Mouse (Mus musculus) heart, embryonic 12.5 days (tissue): ENCODE results near the gene Cdsn. TPM values are rescaled to one million over a fixed set of nuclear protein-coding genes. Genes with fewer than 3 reads are reported as not detected.

Source experiments
- ATAC-seq: fragments of 200-750 bp; cut with Nextera tagmentation; 2 replicates; pipeline ENCODE4 v1.8.0; 2017; ENCODE audit warnings: moderate TSS enrichment, moderate library complexity; ENCODE audit not compliant: insufficient number of reproducible peaks, low FRiP score
- H3K27ac ChIP-seq: fragments of 300-500 bp; sonication (generic); 2 replicates; pipeline ENCODE4 v1.5.1; 2016; ENCODE audit warnings: mild to moderate bottlenecking, moderate library complexity; ENCODE audit not compliant: poor library complexity, severe bottlenecking
- H3K27me3 ChIP-seq: fragments of 300-500 bp; sonication (generic); replicated peaks from 2 replicates; pipeline ENCODE4 v1.6.1; 2016; ENCODE audit warnings: mild to moderate bottlenecking, moderate library complexity
- H3K36me3 ChIP-seq: fragments of 300-500 bp; sonication (generic); 2 replicates; pipeline ENCODE4 v1.6.1; 2016; ENCODE audit warnings: mild to moderate bottlenecking, moderate library complexity
- H3K4me1 ChIP-seq: fragments of 300-500 bp; sonication (generic); replicated peaks from 2 replicates; pipeline ENCODE4 v1.6.1; 2016; ENCODE audit warnings: mild to moderate bottlenecking
- H3K4me2 ChIP-seq: fragments of 300-500 bp; sonication (generic); 2 replicates; pipeline ENCODE4 v1.6.1; 2016; ENCODE audit warnings: mild to moderate bottlenecking, moderate library complexity
- H3K4me3 ChIP-seq: fragments of 300-500 bp; sonication (generic); 2 replicates; pipeline ENCODE4 v1.5.1; 2016; ENCODE audit warnings: mild to moderate bottlenecking
- H3K9ac ChIP-seq: fragments of 300-500 bp; sonication (generic); 2 replicates; pipeline ENCODE4 v1.6.1; 2016; ENCODE audit warnings: mild to moderate bottlenecking, moderate library complexity
- H3K9me3 ChIP-seq: fragments of 300-500 bp; sonication (generic); replicated peaks from 2 replicates; pipeline ENCODE4 v1.6.1; 2016; ENCODE audit warnings: mild to moderate bottlenecking, moderate library complexity
- WGBS: fragments of 180-500 bp; shearing (Covaris S2); methylation state at CpG from one replicate; pipeline ENCODE4 v1.1.7; 2016; 5-methylcytosine and 5-hydroxymethylcytosine counted together
- polyA plus RNA-seq: library from polyadenylated mRNA; unstranded; fragments of >200 nt; fragmentation: Nextera tagmentation; extraction: Ambion mirVana; gene quantifications from 2 replicates; pipeline ENCODE4 v1.2.1, GENCODE M21; 2016

Cdsn gene
- polyA plus RNA-seq, 1 experiment from 2014 or later = 0.46 TPM

DNA sequence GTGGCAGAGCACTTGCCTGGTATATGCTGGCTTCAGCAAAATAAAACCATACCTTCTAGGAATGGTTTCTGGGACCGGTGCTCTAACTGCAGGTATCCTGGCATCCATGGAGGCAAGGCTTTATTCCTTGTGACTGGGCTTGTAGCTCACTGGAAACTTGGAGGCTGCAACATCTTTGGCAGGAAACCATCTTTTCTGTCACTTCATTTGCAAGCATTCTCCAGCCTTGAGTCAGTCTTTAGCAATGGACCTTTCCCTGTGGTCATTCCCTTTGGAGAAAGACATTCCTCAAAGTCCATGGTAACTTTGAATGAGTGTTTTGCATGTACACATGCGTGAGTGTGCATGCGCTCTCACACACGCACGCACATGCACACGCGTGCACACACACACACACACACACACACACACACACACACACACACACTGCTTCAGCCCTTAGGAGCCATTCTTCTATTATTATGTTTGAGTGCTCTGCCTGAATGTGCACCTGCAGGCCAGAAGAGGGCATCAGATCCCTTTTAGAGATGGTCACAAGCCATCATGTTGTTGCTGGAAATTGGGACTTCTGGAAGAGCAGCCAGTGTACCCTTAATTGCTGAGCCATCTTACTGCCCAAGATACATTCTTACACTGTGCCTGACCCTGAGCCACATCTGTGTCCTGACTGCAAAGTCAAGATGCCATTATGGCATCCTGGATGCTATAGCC, 38.9 kb upstream of the Cdsn start:
- Histone ChIP-seq H3K27ac (no peak overlapping the region), H3K36me3 (peaks cover 18% of the 10 kb centered on the region), H3K4me3 (no peak overlapping the region), H3K27me3 (peaks cover 15% of the 10 kb centered on the region), H3K9ac (no peak overlapping the region), H3K9me3 (no peaks in the 10 kb centered on the region), H3K4me1 (peaks cover 37% of the 10 kb centered on the region), H3K4me2 (no peak overlapping the region)
- no peak for ATAC-seq
- 87% methylated on average over 7 of the region's 7 CpGs for WGBS

GRCm38 (mm10) chr17:35513886-35514285, 38.0 kb upstream of the Cdsn start:
- Histone ChIP-seq H3K9me3 (no peaks in the 10 kb centered on the region), H3K27ac (no peak overlapping the region), H3K27me3 (peaks cover 10% of the 10 kb centered on the region), H3K4me3 (no peak overlapping the region), H3K4me1 (peaks cover 37% of the 10 kb centered on the region), H3K4me2 (peak overlapping the region; percentile 71), H3K9ac (peak overlapping the region; percentile 62; the same call in 1 of the 2 replicates), H3K36me3 (peaks cover 18% of the 10 kb centered on the region)
- WGBS = 9% methylated on average over 2 of the region's 2 CpGs
- no peak for ATAC-seq

DNA sequence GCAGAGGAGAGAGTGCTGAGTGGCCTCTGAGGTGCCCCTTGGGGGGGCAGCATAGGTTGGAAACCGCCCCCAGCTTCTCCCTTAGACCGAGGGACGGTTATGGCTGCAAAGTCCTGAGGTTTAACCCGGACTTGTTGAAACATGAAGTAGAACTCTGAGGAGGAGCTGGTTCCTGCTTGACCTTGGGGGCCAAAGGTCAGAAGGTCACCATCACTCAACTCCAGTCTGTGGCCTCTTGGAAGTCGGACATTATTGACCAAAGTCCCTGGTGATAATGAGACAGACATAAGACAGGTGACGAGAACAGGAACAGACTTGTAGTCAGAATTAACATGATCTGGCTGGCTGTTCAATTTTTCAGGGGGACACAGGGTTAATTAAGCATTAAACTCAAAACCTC, 37.2 kb upstream of the Cdsn start:
- peak overlapping the region; percentile 62 for H3K9ac ChIP-seq
- H3K27me3 ChIP-seq = peaks cover 4% of the 10 kb centered on the region; the same call in 1 of the 2 replicates
- H3K4me2 ChIP-seq = peak overlapping the region; percentile 71
- H3K27ac ChIP-seq = no peak overlapping the region
- H3K36me3 ChIP-seq = peaks cover 18% of the 10 kb centered on the region
- 64% methylated on average over 6 of the region's 6 CpGs for WGBS
- H3K9me3 ChIP-seq = no peaks in the 10 kb centered on the region
- 0 out of 2 replicates have a peak overlapping the region, but pooled peaks have one; percentile 64 for H3K4me3 ChIP-seq
- H3K4me1 ChIP-seq = peaks cover 29% of the 10 kb centered on the region
- ATAC-seq = no peak

DNA sequence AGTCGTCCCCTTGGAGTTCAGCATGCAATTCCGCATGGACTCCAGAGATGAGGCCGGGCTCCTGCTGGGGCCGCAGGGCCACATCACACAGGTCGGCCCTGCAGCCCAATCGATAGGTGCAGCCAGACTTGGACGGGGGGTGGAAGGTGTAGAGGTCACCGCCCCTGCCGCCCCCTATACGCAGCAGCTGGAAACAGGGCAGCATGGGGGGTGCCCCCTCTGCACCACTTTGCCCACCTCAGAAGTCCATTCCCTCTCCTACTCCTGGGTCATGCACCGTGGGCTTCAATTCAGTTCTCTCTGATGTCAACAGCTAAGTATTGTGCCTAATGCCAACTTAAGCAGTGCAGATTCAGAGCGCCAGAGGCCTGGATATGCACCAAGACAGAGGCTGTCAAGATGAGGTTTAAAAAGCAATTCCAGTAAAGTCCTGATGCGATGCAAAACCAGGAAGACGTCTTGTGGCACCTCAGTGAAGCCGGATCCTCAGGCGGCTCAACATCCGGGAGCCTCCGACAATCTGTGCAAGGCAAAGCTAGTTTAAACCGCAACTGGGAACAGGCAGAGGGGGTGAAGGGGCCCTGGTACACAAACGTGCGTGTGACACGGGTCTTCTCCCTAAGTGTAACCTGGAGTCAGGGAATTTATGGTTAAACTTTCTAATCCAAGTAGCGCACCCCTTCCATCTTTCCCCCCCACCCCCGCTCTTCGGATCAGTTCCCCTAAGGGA, 35.9 kb upstream of the Cdsn start:
- Histone ChIP-seq H3K9ac (peak overlapping the region; percentile 62), H3K4me1 (peaks cover 27% of the 10 kb centered on the region), H3K4me3 (peak overlapping the region; percentile 64), H3K4me2 (peak overlapping the region; percentile 71), H3K9me3 (no peaks in the 10 kb centered on the region), H3K36me3 (peaks cover 21% of the 10 kb centered on the region), H3K27me3 (no peaks in the 10 kb centered on the region), H3K27ac (0 out of 2 replicates have a peak overlapping the region, but pooled peaks have one; percentile 5)
- ATAC-seq = peak; percentile 8; the same call in 1 of the 2 replicates
- WGBS = 7% methylated on average over 25 of the region's 25 CpGs

DNA sequence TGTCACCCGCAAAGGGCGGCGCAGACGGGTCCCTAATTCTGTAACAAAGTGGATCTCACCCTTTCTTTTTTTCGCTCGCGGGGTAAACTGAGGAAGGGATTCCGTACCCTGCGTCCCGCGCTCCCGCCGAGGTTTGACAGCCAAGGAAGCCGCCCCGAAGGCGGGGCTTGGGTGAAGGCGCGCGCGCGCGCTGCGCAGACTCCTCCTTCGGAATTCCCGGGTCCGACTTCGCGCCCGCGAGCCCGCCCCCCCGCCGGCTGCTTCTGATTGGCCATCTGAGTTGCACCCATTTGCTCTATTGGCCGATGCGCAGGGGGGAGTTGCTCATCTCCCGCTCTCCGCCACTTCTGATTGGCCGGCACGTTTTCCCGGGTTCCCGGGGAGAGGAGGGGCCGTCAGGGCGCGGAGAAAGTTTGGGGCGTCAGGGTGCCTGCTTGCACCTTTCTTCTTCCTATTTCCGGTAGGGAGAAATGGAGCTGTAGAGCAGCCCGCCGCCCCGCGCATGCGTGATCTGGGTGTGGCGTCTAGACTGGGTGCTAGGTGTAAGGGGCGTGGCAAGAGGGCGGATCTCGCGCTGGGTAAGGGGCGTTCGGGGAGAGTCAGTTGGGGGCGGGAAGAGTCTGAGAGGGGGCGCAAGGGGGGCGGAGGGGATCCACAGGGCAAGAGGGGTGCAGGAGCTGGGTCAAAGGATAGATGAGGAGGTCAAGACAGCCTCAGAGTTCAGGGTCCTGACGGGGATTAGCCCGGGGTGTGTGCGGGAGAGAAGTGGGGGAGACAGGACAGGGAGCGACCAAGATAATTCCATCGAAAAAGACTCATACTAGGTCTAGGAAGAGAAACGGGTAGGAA, 35.1 kb upstream of the Cdsn start, which contains the start of the genes Tcf19 and Cchcr1:
TSS of gene Tcf19 (minus strand) at position 173 of the 849 bp plus-strand sequence.
TSS of gene Cchcr1 (plus strand) at position 449 of the 849 bp plus-strand sequence.
- peak within 1 kb of the TSS; percentile 64 for H3K4me3 ChIP-seq
- peaks cover 27% of the 10 kb centered on the region for H3K4me1 ChIP-seq
- peak within 1 kb of the TSS; percentile 75 for H3K9ac ChIP-seq
- H3K27ac ChIP-seq = 0 out of 2 replicates have a peak within 1 kb of the TSS, but pooled peaks have one; percentile 5
- H3K9me3 ChIP-seq = no peaks in the 10 kb centered on the region
- under 1% methylated on average over 66 of the region's 67 CpGs for WGBS
- H3K27me3 ChIP-seq = no peaks in the 10 kb centered on the region
- H3K36me3 ChIP-seq = peaks cover 29% of the 10 kb centered on the region
- peak; percentile 96 for ATAC-seq
- peak within 1 kb of the TSS; percentile 71 for H3K4me2 ChIP-seq

GRCm38 (mm10) chr17:35517526-35517925, 34.4 kb upstream of the Cdsn start:
- H3K4me1 ChIP-seq = peaks cover 27% of the 10 kb centered on the region
- peak overlapping the region; percentile 71 for H3K4me2 ChIP-seq
- 9% methylated on average over 12 of the region's 12 CpGs for WGBS
- peak overlapping the region; percentile 75 for H3K9ac ChIP-seq
- no peak for ATAC-seq
- peak overlapping the region; percentile 64 for H3K4me3 ChIP-seq
- H3K27me3 ChIP-seq = no peaks in the 10 kb centered on the region
- no peak overlapping the region for H3K27ac ChIP-seq
- no peaks in the 10 kb centered on the region for H3K9me3 ChIP-seq
- peaks cover 29% of the 10 kb centered on the region for H3K36me3 ChIP-seq

DNA sequence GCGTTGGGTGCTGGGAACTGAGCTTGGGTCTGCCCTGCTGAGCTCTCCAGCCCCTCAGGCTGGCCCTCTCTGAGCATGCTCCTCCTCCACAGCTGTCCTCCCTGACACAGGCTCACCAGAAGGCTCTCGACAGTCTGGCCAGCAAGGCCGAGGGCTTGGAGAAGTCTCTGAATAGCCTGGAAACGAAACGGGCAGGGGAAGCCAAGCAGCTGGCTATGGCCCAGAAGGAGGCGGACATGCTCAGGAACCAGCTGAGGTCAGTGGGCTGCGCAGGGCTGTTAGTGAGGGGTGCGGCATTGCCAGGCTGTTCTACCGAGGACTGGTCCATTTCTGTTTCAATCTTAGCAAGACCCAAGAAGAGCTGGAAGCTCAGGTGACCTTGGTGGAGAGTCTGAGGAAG, 27.6 kb upstream of the Cdsn start:
- Histone ChIP-seq H3K36me3 (peaks cover 80% of the 10 kb centered on the region), H3K4me1 (no peaks in the 10 kb centered on the region), H3K4me2 (no peak overlapping the region), H3K9ac (no peak overlapping the region), H3K9me3 (no peaks in the 10 kb centered on the region), H3K27me3 (no peaks in the 10 kb centered on the region), H3K27ac (no peak overlapping the region), H3K4me3 (no peak overlapping the region)
- 90% methylated on average over 9 of the region's 9 CpGs for WGBS
- ATAC-seq = no peak

- Histone ChIP-seq H3K9ac (no peak overlapping the region), H3K4me2 (no peak overlapping the region), H3K36me3 (peaks cover 85% of the 10 kb centered on the region), H3K27me3 (no peaks in the 10 kb centered on the region), H3K9me3 (no peaks in the 10 kb centered on the region), H3K4me1 (no peaks in the 10 kb centered on the region), H3K4me3 (no peak overlapping the region), H3K27ac (no peak overlapping the region)
- WGBS = 76% methylated on average over 8 of the region's 8 CpGs
- ATAC-seq = no peak
Measured at GRCm38 (mm10) chr17:35526644-35527043, 25.3 kb upstream of the Cdsn start.

- H3K9ac ChIP-seq = no peak overlapping the region; the same call in 1 of the 2 replicates
- no peak for ATAC-seq
- 0 out of 2 replicates have a peak, but pooled peaks cover 4% of the 10 kb centered on the region for H3K4me1 ChIP-seq
- H3K9me3 ChIP-seq = no peaks in the 10 kb centered on the region
- no peak overlapping the region for H3K4me3 ChIP-seq
- 4% methylated on average over 3 of the region's 3 CpGs for WGBS
- H3K4me2 ChIP-seq = no peak overlapping the region
- peaks cover 33% of the 10 kb centered on the region for H3K36me3 ChIP-seq
- no peak overlapping the region for H3K27ac ChIP-seq
- H3K27me3 ChIP-seq = peaks cover 17% of the 10 kb centered on the region; the same call in 1 of the 2 replicates
Measured at GRCm38 (mm10) chr17:35532360-35532759, 19.6 kb upstream of the Cdsn start.

GRCm38 (mm10) chr17:35532901-35533300, 19.0 kb upstream of the Cdsn start, which contains the start of gene Psors1c2:
Gene Psors1c2, plus strand, starts transcription at chr17:35533201.
- no peak within 1 kb of the TSS for H3K4me3 ChIP-seq
- WGBS = 22% methylated on average over 7 of the region's 7 CpGs
- no peak within 1 kb of the TSS for H3K4me2 ChIP-seq
- H3K27me3 ChIP-seq = peaks cover 17% of the 10 kb centered on the region; the same call in 1 of the 2 replicates
- no peak within 1 kb of the TSS; the same call in 1 of the 2 replicates for H3K9ac ChIP-seq
- H3K36me3 ChIP-seq = peaks cover 28% of the 10 kb centered on the region
- ATAC-seq = no peak
- no peak within 1 kb of the TSS for H3K27ac ChIP-seq
- H3K4me1 ChIP-seq = 0 out of 2 replicates have a peak, but pooled peaks cover 4% of the 10 kb centered on the region
- H3K9me3 ChIP-seq = no peaks in the 10 kb centered on the region
